Mouse (Mus musculus) neural tube, embryonic 13.5 days (tissue): Measurements from ENCODE around the gene Cfap57. TPM values are rescaled to one million over a fixed set of nuclear protein-coding genes. Genes with fewer than 3 reads are reported as not detected.

Experiments
- ATAC-seq: fragments of 200-750 bp; cut with Nextera tagmentation; 2 replicates; pipeline ENCODE4 v1.8.0; 2017; ENCODE audit warnings: low read depth, mild to moderate bottlenecking, moderate TSS enrichment, moderate library complexity
- H3K27ac ChIP-seq: fragments of 300-500 bp; sonication (generic); replicated peaks from 2 replicates; pipeline ENCODE4 v1.5.1; 2015; ENCODE audit warnings: moderate library complexity, mild to moderate bottlenecking, inconsistent platforms
- H3K27me3 ChIP-seq: fragments of 300-500 bp; sonication (generic); 2 replicates; pipeline ENCODE4 v1.6.1; 2015; ENCODE audit warnings: mild to moderate bottlenecking, inconsistent platforms
- H3K36me3 ChIP-seq: fragments of 300-500 bp; sonication (generic); 2 replicates; pipeline ENCODE4 v1.6.1; 2015; ENCODE audit warnings: mild to moderate bottlenecking, inconsistent platforms
- H3K4me1 ChIP-seq: fragments of 300-500 bp; sonication (generic); replicated peaks from 2 replicates; pipeline ENCODE4 v1.6.1; 2015; ENCODE audit warnings: inconsistent platforms
- H3K4me2 ChIP-seq: fragments of 300-500 bp; sonication (generic); 2 replicates; pipeline ENCODE4 v1.6.1; 2015; ENCODE audit warnings: inconsistent platforms, mild to moderate bottlenecking, moderate library complexity
- H3K4me3 ChIP-seq: fragments of 300-500 bp; sonication (generic); 2 replicates; pipeline ENCODE4 v1.5.1; 2015; ENCODE audit warnings: mild to moderate bottlenecking, inconsistent platforms
- H3K9ac ChIP-seq: fragments of 300-500 bp; sonication (generic); 2 replicates; pipeline ENCODE4 v1.6.1; 2015; ENCODE audit warnings: moderate library complexity, mild to moderate bottlenecking, inconsistent platforms
- H3K9me3 ChIP-seq: fragments of 300-500 bp; sonication (generic); 2 replicates; pipeline ENCODE4 v1.6.1; 2016; ENCODE audit warnings: inconsistent platforms
- WGBS: fragments of 180-500 bp; shearing (Covaris S2); methylation state at CpG from one replicate; pipeline ENCODE4 v1.1.7; 2015; 5-methylcytosine and 5-hydroxymethylcytosine counted together
- polyA plus RNA-seq: library from polyadenylated mRNA; unstranded; fragments of >200 nt; fragmentation: Nextera tagmentation; extraction: Ambion mirVana; gene quantifications from 2 replicates; pipeline ENCODE4 v1.2.1, GENCODE M21; 2015

Gene Cfap57
- polyA plus RNA-seq, 1 experiment from 2014 or later = 0.96 TPM

DNA sequence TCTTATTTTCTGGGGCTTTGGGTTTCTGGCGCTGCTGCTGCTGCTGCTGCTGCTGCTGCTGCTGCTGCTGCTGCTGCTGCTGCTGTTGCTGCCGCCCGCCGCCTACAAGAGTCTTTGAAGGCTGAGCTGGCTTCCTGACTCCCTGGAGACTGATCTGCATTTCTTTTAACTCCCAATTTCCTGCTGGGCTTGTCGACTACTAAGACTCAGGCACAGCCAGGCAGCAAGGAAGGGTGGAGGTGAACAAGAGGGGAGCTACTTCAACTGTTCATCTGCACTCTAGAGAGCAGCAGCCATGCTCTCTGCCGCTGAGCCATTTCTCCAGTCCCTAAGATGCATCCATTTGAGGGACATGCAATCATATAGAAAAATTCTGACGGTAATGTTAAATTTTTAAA, 30.8 kb downstream of the Cfap57 start:
- Histone ChIP-seq H3K4me2 (peak overlapping the region; percentile 25), H3K4me3 (no peak overlapping the region), H3K4me1 (peaks cover 9% of the 10 kb centered on the region; the same call in 1 of the 2 replicates), H3K36me3 (no peaks in the 10 kb centered on the region), H3K27me3 (no peaks in the 10 kb centered on the region), H3K27ac (peak overlapping the region; percentile 66), H3K9ac (0 out of 2 replicates have a peak overlapping the region, but pooled peaks have one; percentile 39), H3K9me3 (peaks cover 2% of the 10 kb centered on the region; the same call in 1 of the 2 replicates)
- WGBS = 7% methylated on average over 7 of the region's 7 CpGs
- ATAC-seq = no peak

GRCm38 (mm10) chr4:118589053-118589732, 31.4 kb downstream of the Cfap57 start:
- Histone ChIP-seq H3K4me3 (no peak overlapping the region), H3K27me3 (no peaks in the 10 kb centered on the region), H3K9me3 (peaks cover 7% of the 10 kb centered on the region; the same call in 1 of the 2 replicates), H3K27ac (peak overlapping the region; percentile 66), H3K4me2 (peak overlapping the region; percentile 25), H3K36me3 (no peaks in the 10 kb centered on the region), H3K4me1 (peaks cover 9% of the 10 kb centered on the region; the same call in 1 of the 2 replicates), H3K9ac (no peak overlapping the region)
- ATAC-seq = no peak
- WGBS = 68% methylated on average over 12 of the region's 12 CpGs

- ATAC-seq = no peak
- Histone ChIP-seq H3K27me3 (no peaks in the 10 kb centered on the region), H3K9ac (no peak overlapping the region), H3K9me3 (peaks cover 7% of the 10 kb centered on the region; the same call in 1 of the 2 replicates), H3K36me3 (no peaks in the 10 kb centered on the region), H3K4me3 (no peak overlapping the region), H3K27ac (no peak overlapping the region), H3K4me2 (no peak overlapping the region), H3K4me1 (no peaks in the 10 kb centered on the region)
- WGBS = 97% methylated on average over 8 of the region's 8 CpGs
These were observed 37.9 kb downstream of the Cfap57 start for GRCm38 (mm10) chr4:118582629-118583028.

DNA sequence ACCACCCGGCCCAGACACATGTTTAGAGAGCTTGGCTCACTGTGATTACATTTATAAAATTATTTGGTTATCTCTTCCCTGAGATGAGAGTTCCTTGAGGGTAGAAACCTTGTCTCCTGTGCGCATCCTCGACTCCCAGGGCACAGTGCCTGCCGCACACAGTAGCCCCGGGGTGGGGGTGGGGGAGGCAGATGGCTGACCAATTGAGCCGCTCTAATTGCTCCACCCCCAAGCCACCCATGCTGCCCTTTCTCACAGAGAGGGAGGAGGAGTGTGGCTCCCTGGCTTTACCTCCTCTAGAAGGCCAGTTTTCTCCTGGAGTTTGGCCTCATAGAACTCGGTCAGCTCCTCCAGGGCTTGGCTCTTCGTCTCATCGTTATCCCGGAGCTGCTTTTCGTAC, 39.1 kb downstream of the Cfap57 start:
- peaks cover 7% of the 10 kb centered on the region; the same call in 1 of the 2 replicates for H3K9me3 ChIP-seq
- no peak for ATAC-seq
- 38% methylated on average over 11 of the region's 11 CpGs for WGBS
- H3K4me2 ChIP-seq = no peak overlapping the region
- no peak overlapping the region for H3K27ac ChIP-seq
- no peak overlapping the region for H3K4me3 ChIP-seq
- H3K9ac ChIP-seq = no peak overlapping the region; the same call in 1 of the 2 replicates
- H3K4me1 ChIP-seq = no peaks in the 10 kb centered on the region
- H3K27me3 ChIP-seq = no peaks in the 10 kb centered on the region
- no peaks in the 10 kb centered on the region for H3K36me3 ChIP-seq

GRCm38 (mm10) chr4:118579313-118579712, 41.3 kb downstream of the Cfap57 start:
- H3K4me3 ChIP-seq = no peak overlapping the region
- WGBS = 52% methylated on average over 13 of the region's 13 CpGs
- no peak overlapping the region for H3K9ac ChIP-seq
- H3K4me2 ChIP-seq = no peak overlapping the region
- H3K4me1 ChIP-seq = no peaks in the 10 kb centered on the region
- no peak overlapping the region for H3K27ac ChIP-seq
- no peak for ATAC-seq
- H3K9me3 ChIP-seq = peaks cover 1% of the 10 kb centered on the region; the same call in 1 of the 2 replicates
- no peaks in the 10 kb centered on the region for H3K27me3 ChIP-seq
- H3K36me3 ChIP-seq = no peaks in the 10 kb centered on the region

GRCm38 (mm10) chr4:118576097-118576496, 44.5 kb downstream of the Cfap57 start:
- no peaks in the 10 kb centered on the region for H3K27me3 ChIP-seq
- no peak overlapping the region for H3K4me3 ChIP-seq
- H3K27ac ChIP-seq = no peak overlapping the region
- no peak overlapping the region for H3K9ac ChIP-seq
- H3K4me1 ChIP-seq = no peaks in the 10 kb centered on the region
- H3K36me3 ChIP-seq = no peaks in the 10 kb centered on the region
- ATAC-seq = peak; percentile 67
- 9% methylated on average over 6 of the region's 6 CpGs for WGBS
- no peak overlapping the region for H3K4me2 ChIP-seq
- H3K9me3 ChIP-seq = no peaks in the 10 kb centered on the region

DNA sequence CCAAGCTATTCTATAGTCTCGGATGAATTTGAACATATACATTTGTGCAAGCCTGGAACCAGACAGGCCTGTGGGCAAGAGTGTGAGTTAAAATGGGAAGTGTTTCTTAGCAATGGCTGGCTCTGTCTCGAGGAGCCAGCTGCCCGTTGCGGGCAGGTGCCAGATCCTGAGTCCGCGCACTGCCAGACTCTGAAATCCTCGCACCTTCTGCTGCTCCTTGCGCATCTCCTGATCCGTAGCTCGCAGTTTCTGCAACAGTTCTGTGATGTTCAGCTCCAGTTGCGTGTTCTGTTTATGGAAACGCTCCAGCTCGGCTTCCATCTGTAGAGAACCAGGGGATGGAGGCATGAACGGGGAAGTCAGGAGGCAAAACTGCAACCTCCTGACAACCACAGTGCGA, 49.1 kb downstream of the Cfap57 start:
- Histone ChIP-seq H3K9me3 (no peaks in the 10 kb centered on the region), H3K4me2 (no peak overlapping the region), H3K9ac (no peak overlapping the region), H3K36me3 (no peaks in the 10 kb centered on the region), H3K4me3 (no peak overlapping the region), H3K27ac (no peak overlapping the region), H3K27me3 (no peaks in the 10 kb centered on the region; the same call in 1 of the 2 replicates), H3K4me1 (no peaks in the 10 kb centered on the region)
- ATAC-seq = no peak
- WGBS = 83% methylated on average over 15 of the region's 15 CpGs

DNA sequence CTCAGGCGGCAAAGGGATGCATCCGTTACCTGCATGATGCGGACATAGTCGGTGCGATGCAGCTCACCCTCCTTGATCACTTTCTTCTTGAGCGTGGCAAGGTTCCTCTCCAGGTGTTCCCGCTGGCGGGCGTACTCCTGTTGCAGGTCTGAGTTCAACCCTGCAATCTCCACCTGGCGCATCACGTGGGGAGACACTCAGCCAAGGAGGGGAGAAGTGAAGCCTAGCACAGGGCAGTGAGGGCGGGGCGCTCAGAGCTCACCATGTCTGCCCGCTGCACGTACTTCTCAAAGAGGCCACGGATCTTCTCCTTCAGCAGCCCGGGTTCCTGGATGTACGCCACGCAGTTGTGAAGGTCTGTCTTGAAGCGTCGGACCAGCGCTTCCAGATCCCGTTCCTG, 51.3 kb downstream of the Cfap57 start:
- WGBS = 78% methylated on average over 23 of the region's 23 CpGs
- Histone ChIP-seq H3K4me2 (no peak overlapping the region), H3K4me1 (no peaks in the 10 kb centered on the region), H3K27ac (no peak overlapping the region), H3K9me3 (no peaks in the 10 kb centered on the region), H3K27me3 (no peaks in the 10 kb centered on the region; the same call in 1 of the 2 replicates), H3K9ac (no peak overlapping the region), H3K36me3 (no peaks in the 10 kb centered on the region), H3K4me3 (no peak overlapping the region)
- no peak for ATAC-seq

DNA sequence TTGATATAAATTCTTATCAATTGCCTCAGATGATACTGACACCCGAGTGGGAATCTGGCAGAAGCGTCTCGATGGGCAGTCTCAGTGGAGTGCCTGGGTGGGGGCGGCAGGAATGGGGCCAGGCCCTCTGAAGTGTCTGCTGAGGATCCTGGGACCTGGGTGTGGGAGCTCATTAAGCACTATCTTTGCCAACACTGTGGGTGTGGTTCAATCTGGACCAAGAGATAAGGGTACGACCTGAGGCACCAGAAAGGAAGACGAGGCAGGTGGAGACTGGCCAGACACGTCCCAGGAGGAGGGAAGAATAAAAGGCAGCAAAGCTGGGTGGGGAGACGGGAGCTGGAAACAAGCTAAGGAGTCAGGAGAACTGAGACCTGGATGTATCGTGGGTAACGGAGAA, 51.9 kb downstream of the Cfap57 start:
- H3K4me2 ChIP-seq = no peak overlapping the region
- no peaks in the 10 kb centered on the region for H3K4me1 ChIP-seq
- ATAC-seq = no peak
- no peaks in the 10 kb centered on the region for H3K36me3 ChIP-seq
- no peaks in the 10 kb centered on the region for H3K9me3 ChIP-seq
- 81% methylated on average over 10 of the region's 10 CpGs for WGBS
- H3K27ac ChIP-seq = no peak overlapping the region
- H3K4me3 ChIP-seq = no peak overlapping the region
- H3K9ac ChIP-seq = no peak overlapping the region
- H3K27me3 ChIP-seq = no peaks in the 10 kb centered on the region; the same call in 1 of the 2 replicates

GRCm38 (mm10) chr4:118566161-118566676, 54.4 kb downstream of the Cfap57 start:
- Histone ChIP-seq H3K4me2 (no peak overlapping the region), H3K9me3 (no peaks in the 10 kb centered on the region), H3K27ac (no peak overlapping the region), H3K4me1 (no peaks in the 10 kb centered on the region), H3K36me3 (no peaks in the 10 kb centered on the region), H3K27me3 (no peaks in the 10 kb centered on the region; the same call in 1 of the 2 replicates), H3K9ac (no peak overlapping the region), H3K4me3 (no peak overlapping the region)
- WGBS = 33% methylated on average over 7 of the region's 7 CpGs
- no peak for ATAC-seq

GRCm38 (mm10) chr4:118564926-118565279, 55.7 kb downstream of the Cfap57 start:
- no peaks in the 10 kb centered on the region for H3K4me1 ChIP-seq
- H3K36me3 ChIP-seq = no peaks in the 10 kb centered on the region
- H3K4me2 ChIP-seq = no peak overlapping the region
- 73% methylated on average over 3 of the region's 3 CpGs for WGBS
- H3K27ac ChIP-seq = no peak overlapping the region
- no peaks in the 10 kb centered on the region; the same call in 1 of the 2 replicates for H3K27me3 ChIP-seq
- H3K4me3 ChIP-seq = no peak overlapping the region
- no peaks in the 10 kb centered on the region for H3K9me3 ChIP-seq
- H3K9ac ChIP-seq = no peak overlapping the region
- no peak for ATAC-seq

DNA sequence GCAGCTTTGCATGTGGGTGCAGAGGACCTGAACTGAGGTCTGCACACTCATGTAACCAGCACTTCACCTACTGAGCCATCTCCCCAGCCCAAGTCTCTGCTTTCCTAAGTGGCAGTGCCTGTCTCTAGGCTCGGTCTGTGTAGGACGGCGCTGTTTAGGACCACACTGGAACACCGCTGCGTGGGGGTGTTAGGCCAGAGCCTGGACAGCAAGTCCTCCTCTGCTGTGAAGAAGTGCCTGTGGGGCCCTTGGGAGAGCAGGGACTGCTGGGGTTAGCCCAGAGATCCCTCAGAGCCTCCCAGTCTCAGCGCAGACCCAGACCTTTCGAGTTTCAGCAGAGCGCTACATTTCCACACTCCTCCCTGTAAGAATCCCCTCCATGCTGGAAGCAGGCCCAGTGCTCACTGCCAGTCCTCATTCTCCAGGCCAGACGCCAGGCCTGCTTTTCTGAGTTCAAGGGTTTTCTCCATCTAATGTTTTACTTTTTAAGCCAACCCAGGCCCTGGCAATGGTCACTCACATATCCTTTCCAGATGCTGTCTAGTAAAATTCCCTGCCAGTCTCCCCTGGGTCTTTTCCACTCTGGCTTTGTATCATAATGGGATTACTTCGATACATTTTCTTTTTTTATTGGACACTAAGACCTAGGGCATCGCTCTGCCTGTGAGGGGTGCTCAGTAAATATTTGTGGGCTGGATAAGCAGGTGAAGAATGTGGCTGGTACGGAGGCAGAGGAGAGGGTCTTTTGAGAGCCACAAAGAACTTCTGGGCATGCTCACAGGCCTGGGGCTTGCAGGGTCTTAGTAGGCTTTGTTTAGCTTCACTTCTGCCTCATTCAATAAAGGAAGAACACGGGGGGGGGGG, 56.3 kb downstream of the Cfap57 start:
- Histone ChIP-seq H3K4me1 (no peaks in the 10 kb centered on the region), H3K9ac (no peak overlapping the region), H3K4me2 (no peak overlapping the region), H3K4me3 (no peak overlapping the region), H3K27ac (no peak overlapping the region), H3K27me3 (no peaks in the 10 kb centered on the region; the same call in 1 of the 2 replicates), H3K36me3 (no peaks in the 10 kb centered on the region), H3K9me3 (no peaks in the 10 kb centered on the region)
- ATAC-seq = no peak
- 87% methylated on average over 13 of the region's 13 CpGs for WGBS
